Mouse (Mus musculus) heart, embryonic 14.5 days (tissue): Measurements from ENCODE around the gene Skor1. TPM values are rescaled to one million over a fixed set of nuclear protein-coding genes. Genes with fewer than 3 reads are reported as not detected.

Experiments used
- ATAC-seq: fragments of 200-750 bp; cut with Nextera tagmentation; 2 replicates; pipeline ENCODE4 v1.8.0; 2017; ENCODE audit warnings: low read depth, moderate TSS enrichment; ENCODE audit not compliant: insufficient number of reproducible peaks, insufficient read depth, low FRiP score
- H3K27ac ChIP-seq, 2 experiments: fragments of 200-500 bp in 1 of 2; fragments of 300-500 bp in 1 of 2; sonication (generic) in 1 of 2; replicated peaks in 1 of 2; 2 replicates each; pipeline ENCODE4 v1.5.1; 2012 to 2014; ENCODE audit warnings: low read depth in 2 of 2, low read length in 2 of 2, control low read depth in 1 of 2, mild to moderate bottlenecking in 1 of 2, mixed read lengths in 1 of 2; ENCODE audit not compliant: control insufficient read depth in 1 of 2, insufficient read depth in 1 of 2
- H3K27me3 ChIP-seq: fragments of 300-500 bp; sonication (generic); 2 replicates; pipeline ENCODE4 v1.6.1; 2014; ENCODE audit warnings: mild to moderate bottlenecking, low read length, control low read depth; ENCODE audit not compliant: control insufficient read depth, insufficient read depth
- H3K36me3 ChIP-seq: fragments of 300-500 bp; sonication (generic); 2 replicates; pipeline ENCODE4 v1.6.1; 2014; ENCODE audit warnings: mild to moderate bottlenecking, control low read depth, low read length, mixed read lengths; ENCODE audit not compliant: control insufficient read depth, insufficient read depth
- H3K4me1 ChIP-seq, 2 experiments: fragments of 200-500 bp in 1 of 2; fragments of 300-500 bp in 1 of 2; sonication (generic) in 1 of 2; 2 replicates each; pipeline ENCODE4 v1.6.1; 2012 to 2014; ENCODE audit warnings: low read length in 2 of 2, control low read depth in 1 of 2, mixed read lengths in 1 of 2; ENCODE audit not compliant: control insufficient read depth in 2 of 2, insufficient read depth in 2 of 2
- H3K4me2 ChIP-seq: fragments of 300-500 bp; sonication (generic); 2 replicates; pipeline ENCODE4 v1.6.1; 2014; ENCODE audit warnings: mild to moderate bottlenecking, low read length
- H3K4me3 ChIP-seq, 2 experiments: fragments of 200-500 bp in 1 of 2; fragments of 300-500 bp in 1 of 2; sonication (generic) in 1 of 2; 2 replicates each; pipeline ENCODE4 v1.5.1; 2012 to 2014; ENCODE audit warnings: low read length in 2 of 2, mild to moderate bottlenecking in 2 of 2, control low read depth in 1 of 2, low read depth in 1 of 2, moderate library complexity in 1 of 2; ENCODE audit not compliant: control insufficient read depth in 1 of 2, insufficient read depth in 1 of 2
- H3K9ac ChIP-seq: fragments of 300-500 bp; sonication (generic); 2 replicates; pipeline ENCODE4 v1.6.1; 2014; ENCODE audit warnings: mild to moderate bottlenecking, low read length
- H3K9me3 ChIP-seq: fragments of 300-500 bp; sonication (generic); 2 replicates; pipeline ENCODE4 v1.6.1; 2016; ENCODE audit warnings: low read length, control low read depth; ENCODE audit not compliant: control insufficient read depth
- WGBS: fragments of 180-500 bp; shearing (Covaris S2); extraction: QIAGEN DNeasy Blood & Tissue Kit; methylation state at CpG from one replicate; pipeline ENCODE4 v1.1.7; 2014; 5-methylcytosine and 5-hydroxymethylcytosine counted together
- polyA plus RNA-seq: library from polyadenylated mRNA; unstranded; fragments of >200 nt; fragmentation: Nextera tagmentation; extraction: Ambion mirVana; gene quantifications from 2 replicates; pipeline ENCODE4 v1.2.1, GENCODE M21; 2014

Skor1 gene
- polyA plus RNA-seq, 1 experiment from 2014 or later = not detected

GRCm38 (mm10) chr9:63131957-63132602 is 16.7 kb downstream of the Skor1 start:
- Histone ChIP-seq H3K9me3 (no peaks in the 10 kb centered on the region), H3K27ac (peak overlapping the region; percentile 74 to 80), H3K4me2 (peak overlapping the region; percentile 94), H3K27me3 (peaks cover 40% of the 10 kb centered on the region), H3K9ac (peak overlapping the region; percentile 84), H3K4me1 (peaks cover 2 to 26% of the 10 kb centered on the region in 2 experiments), H3K4me3 (peak overlapping the region; percentile 55 to 68), H3K36me3 (no peaks in the 10 kb centered on the region)
- peak; percentile 45; the same call in 1 of the 2 replicates for ATAC-seq
- WGBS = 3% methylated on average over 28 of the region's 28 CpGs

GRCm38 (mm10) chr9:63129641-63130041 is 19.1 kb downstream of the Skor1 start:
- Histone ChIP-seq H3K4me2 (no peak overlapping the region), H3K9me3 (no peaks in the 10 kb centered on the region), H3K4me3 (no peak overlapping the region), H3K27me3 (peaks cover 16% of the 10 kb centered on the region), H3K27ac (no peak overlapping the region), H3K4me1 (peaks cover 2 to 16% of the 10 kb centered on the region in 2 experiments), H3K36me3 (no peaks in the 10 kb centered on the region), H3K9ac (no peak overlapping the region)
- no peak for ATAC-seq
- WGBS = 75% methylated on average over 8 of the region's 8 CpGs

GRCm38 (mm10) chr9:63124512-63124911 is 24.2 kb downstream of the Skor1 start:
- Histone ChIP-seq H3K36me3 (no peaks in the 10 kb centered on the region), H3K4me2 (peak overlapping the region; percentile 93), H3K27me3 (no peaks in the 10 kb centered on the region), H3K4me3 (no peak overlapping the region), H3K9ac (no peak overlapping the region; the same call in 1 of the 2 replicates), H3K27ac (no peak overlapping the region), H3K4me1 (peaks cover 0 to 4% of the 10 kb centered on the region in 2 experiments; a peak in 2 of 4 replicates), H3K9me3 (no peaks in the 10 kb centered on the region)
- no peak for ATAC-seq
- WGBS = 37% methylated on average over 9 of the region's 9 CpGs

- Histone ChIP-seq H3K4me3 (peak overlapping the region; percentile 53 to 58), H3K4me1 (peaks cover 0 to 4% of the 10 kb centered on the region in 2 experiments; a peak in 2 of 4 replicates), H3K9me3 (no peaks in the 10 kb centered on the region), H3K9ac (peak overlapping the region; percentile 83), H3K27me3 (no peaks in the 10 kb centered on the region), H3K4me2 (peak overlapping the region; percentile 93), H3K36me3 (no peaks in the 10 kb centered on the region), H3K27ac (peak overlapping the region; percentile 73 to 75)
- peak; percentile 93 for ATAC-seq
- 7% methylated on average over 30 of the region's 30 CpGs for WGBS
Observed at GRCm38 (mm10) chr9:63123451-63124438, 25.0 kb downstream of the Skor1 start.

- Histone ChIP-seq H3K27me3 (no peaks in the 10 kb centered on the region), H3K9me3 (no peaks in the 10 kb centered on the region), H3K4me1 (peaks cover 0 to 4% of the 10 kb centered on the region in 2 experiments; a peak in 2 of 4 replicates), H3K4me2 (no peak overlapping the region), H3K9ac (no peak overlapping the region), H3K4me3 (no peak overlapping the region), H3K27ac (no peak overlapping the region), H3K36me3 (no peaks in the 10 kb centered on the region)
- 55% methylated on average over 8 of the region's 8 CpGs for WGBS
- no peak for ATAC-seq
Observed at GRCm38 (mm10) chr9:63122161-63122833, 26.5 kb downstream of the Skor1 start.

- no peaks in the 10 kb centered on the region; a peak in 1 of 4 replicates for H3K4me1 ChIP-seq
- 73% methylated on average over 5 of the region's 5 CpGs for WGBS
- no peaks in the 10 kb centered on the region for H3K27me3 ChIP-seq
- no peak overlapping the region for H3K4me2 ChIP-seq
- no peaks in the 10 kb centered on the region for H3K9me3 ChIP-seq
- no peak overlapping the region for H3K9ac ChIP-seq
- H3K27ac ChIP-seq = no peak overlapping the region
- no peak for ATAC-seq
- H3K4me3 ChIP-seq = no peak overlapping the region
- no peaks in the 10 kb centered on the region for H3K36me3 ChIP-seq
Observed at GRCm38 (mm10) chr9:63118385-63118784, 30.4 kb downstream of the Skor1 start.

- Histone ChIP-seq H3K4me1 (peaks cover 9 to 18% of the 10 kb centered on the region in 2 experiments), H3K4me2 (no peak overlapping the region), H3K4me3 (no peak overlapping the region), H3K27ac (no peak overlapping the region), H3K27me3 (no peaks in the 10 kb centered on the region), H3K9me3 (no peaks in the 10 kb centered on the region), H3K36me3 (no peaks in the 10 kb centered on the region), H3K9ac (no peak overlapping the region)
- 73% methylated on average over 3 of the region's 3 CpGs for WGBS
- ATAC-seq = no peak
Observed at GRCm38 (mm10) chr9:63112514-63112913, 36.2 kb downstream of the Skor1 start.
